Mouse (Mus musculus) G1E-ER4 (cell line): ENCODE data around the gene Actr1a. TPM values are rescaled to one million over a fixed set of nuclear protein-coding genes. Genes with fewer than 3 reads are reported as not detected.

Experiments used
- GATA1 ChIP-seq: IDR thresholded peaks from one replicate; pipeline ENCODE4 v1.8.0; 2012; ENCODE audit warnings: low read length, inconsistent platforms
- polyA plus RNA-seq: library from polyadenylated mRNA; stranded (reverse); fragments of >175 nt; gene quantifications from 2 replicates; pipeline ENCODE4 v1.2.3, GENCODE M21; 2012

Actr1a gene
- polyA plus RNA-seq = 28.6 and 36.4 TPM in 2 replicates

- no peak for TF ChIP-seq GATA1
These were observed at the start of gene Actr1a for GRCm38 (mm10) chr19:46395109-46396009. Gene Actr1a (minus strand): TSS chr19:46395748.

GRCm38 (mm10) chr19:46444209-46444608 lies 48.7 kb upstream of the Actr1a start:
- no peak for TF ChIP-seq GATA1

DNA sequence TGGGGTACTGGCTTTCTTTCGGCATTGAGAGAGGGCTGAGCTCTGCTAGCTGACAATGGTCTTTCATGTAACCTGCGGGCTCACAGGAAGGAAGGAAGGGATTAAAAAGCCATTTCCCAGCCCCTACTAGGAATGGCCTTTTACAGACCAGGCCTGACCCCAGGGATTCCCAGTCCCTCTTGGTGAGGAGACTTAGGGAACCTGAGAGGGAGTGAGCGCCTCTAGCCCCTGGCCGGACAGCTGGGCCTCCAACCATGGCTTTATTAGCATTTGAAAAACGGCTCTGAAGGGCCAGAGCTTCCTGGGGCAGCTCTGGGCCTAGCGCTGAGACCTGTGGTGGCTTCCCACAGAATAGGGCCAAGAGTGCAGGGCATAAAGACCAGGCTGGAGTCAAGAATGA lies 48.0 kb upstream of the Actr1a start:
- TF ChIP-seq GATA1 = no peak

DNA sequence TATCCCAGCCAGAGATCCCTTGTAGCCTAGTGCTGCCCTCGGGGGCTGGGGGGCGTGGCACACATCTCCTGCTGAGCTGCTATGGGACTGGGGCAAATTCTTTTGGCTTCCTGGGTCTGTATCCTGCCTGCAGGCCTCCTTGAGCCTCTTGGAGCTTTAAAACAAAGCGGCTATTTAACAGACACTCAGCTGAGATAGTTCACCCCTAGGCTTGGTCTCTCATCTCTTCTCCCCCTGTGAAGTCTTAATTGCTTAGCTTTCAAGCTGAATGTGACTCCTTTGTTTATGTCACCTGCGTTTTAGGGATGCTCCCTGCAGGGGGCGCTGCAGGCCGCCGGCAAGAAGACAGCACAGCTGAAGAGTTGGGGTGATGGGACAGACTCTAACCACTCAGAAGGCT lies 39.9 kb upstream of the Actr1a start:
- TF ChIP-seq GATA1 = no peak

DNA sequence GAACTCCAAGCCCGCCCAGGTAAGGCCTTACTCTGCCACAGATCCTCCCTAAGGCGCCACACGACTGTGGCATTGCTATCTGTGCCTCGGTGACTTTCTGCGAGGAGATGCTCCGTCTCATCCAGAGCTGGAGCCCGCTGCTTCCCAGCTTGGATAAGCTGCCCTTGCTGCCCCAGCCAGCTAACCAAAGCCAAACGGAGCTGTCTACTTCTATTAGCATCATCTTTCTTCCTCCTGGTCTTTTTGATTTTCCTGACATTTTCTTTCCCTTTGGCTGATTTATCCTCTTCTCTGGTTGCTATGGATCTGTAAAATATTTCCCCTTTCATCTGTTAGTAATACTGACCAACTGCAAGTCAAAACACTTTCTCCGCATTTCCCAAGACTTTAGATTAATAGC lies 39.0 kb upstream of the Actr1a start:
- no peak for TF ChIP-seq GATA1

DNA sequence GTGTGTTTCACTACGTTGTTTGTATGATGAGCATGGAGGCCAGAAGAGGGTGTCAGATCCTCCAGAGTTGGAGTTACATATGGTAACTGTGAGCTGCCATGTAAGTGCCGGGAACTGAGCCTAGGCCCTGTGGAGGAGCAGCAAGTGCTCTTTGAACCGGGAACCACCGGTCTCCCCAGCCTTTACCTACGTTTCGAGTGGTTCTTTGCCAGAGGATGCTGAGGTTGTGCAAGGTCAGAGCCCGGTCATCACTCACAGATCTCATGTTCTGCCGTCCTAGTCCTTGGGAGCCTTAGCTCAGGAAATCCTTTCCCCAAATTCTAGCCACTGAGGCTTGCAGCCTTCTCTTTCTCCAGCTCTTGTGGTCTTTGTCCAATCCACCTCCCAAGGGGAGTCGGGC lies 38.6 kb upstream of the Actr1a start:
- TF ChIP-seq GATA1 = no peak

DNA sequence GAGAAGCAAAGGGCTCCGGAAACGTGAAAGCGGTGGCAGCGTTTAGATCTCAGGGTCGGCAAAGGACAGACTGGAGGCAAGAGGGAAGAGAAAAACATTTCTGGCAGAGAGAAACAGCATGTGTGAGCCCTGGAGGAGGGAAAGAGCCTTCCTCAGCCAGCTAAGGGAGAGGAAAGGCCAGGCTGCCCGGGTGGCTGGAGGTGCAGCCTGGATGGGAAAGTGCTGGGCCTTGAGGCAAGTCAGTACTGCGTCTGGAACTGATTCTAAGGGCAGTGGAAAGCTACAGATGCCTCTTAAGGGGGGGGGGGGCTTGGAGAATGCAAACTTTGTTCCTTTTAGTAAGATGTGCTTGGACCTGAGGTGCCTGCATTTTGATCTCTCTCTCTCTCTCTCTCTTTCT lies 38.2 kb upstream of the Actr1a start:
- TF ChIP-seq GATA1 = no peak

DNA sequence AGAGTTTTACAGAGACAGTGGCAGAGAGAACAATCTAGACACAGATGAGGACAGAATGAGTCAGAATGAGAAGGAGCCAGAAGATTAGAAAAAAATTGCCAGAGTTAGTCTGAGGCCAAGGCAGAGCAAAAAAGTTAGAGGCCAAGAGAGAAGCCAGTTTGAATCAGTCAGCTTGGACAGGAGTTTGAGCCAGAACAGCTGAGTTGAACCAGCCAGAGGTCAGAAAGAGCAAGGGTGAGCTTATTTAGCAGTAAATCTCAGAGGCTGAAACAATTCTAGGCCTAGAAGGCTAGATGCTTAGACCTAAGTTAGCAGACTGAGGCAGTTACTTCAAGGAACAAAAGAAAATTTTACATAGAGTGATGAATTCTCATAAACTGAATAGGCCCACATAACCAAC lies 33.7 kb upstream of the Actr1a start:
- TF ChIP-seq GATA1 = no peak

DNA sequence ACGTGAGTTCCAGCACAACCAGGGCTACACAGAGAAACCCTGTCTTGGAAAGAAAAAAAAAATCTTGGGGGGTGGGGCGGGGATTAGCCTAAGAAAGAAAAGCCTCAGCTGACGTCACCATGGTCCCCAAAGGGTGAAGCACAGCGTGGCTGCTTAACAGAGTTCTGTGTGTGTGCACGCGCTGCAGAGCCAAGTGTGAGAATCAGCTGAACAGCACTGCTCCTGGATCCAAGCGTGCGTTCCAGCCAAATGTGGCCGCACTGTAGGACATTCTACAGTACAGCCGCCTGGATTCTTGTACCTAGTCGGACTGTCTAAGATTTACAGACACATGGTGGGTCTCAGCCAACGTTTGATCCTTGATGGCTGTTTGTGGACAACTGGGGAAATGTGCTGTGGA lies 30.9 kb upstream of the Actr1a start:
- TF ChIP-seq GATA1 = no peak

GRCm38 (mm10) chr19:46425266-46425665 lies 29.7 kb upstream of the Actr1a start:
- TF ChIP-seq GATA1 = no peak

GRCm38 (mm10) chr19:46422384-46423338 lies 27.1 kb upstream of the Actr1a start:
- no peak for TF ChIP-seq GATA1

GRCm38 (mm10) chr19:46420410-46420809 lies 24.9 kb upstream of the Actr1a start:
- TF ChIP-seq GATA1 = no peak

DNA sequence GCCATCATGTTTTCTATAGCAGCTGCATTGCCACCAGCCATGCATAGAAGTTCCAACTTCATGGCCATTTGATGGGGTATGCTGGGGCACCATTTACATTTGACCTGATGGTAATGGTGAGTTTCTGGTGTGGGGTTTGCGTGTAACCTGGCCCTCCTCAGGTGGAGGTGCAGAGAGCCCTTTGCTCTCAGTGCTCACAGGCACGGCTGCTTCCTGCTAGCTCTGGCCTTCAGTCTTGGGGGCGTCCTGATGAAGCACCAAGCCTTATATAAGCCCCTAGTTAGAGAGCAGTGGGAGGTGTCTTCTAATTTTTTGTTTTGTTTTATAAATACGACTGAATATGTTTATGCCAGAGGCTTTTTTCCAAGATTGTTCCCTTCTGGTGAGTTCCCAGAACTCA lies 22.5 kb upstream of the Actr1a start:
- TF ChIP-seq GATA1 = no peak

DNA sequence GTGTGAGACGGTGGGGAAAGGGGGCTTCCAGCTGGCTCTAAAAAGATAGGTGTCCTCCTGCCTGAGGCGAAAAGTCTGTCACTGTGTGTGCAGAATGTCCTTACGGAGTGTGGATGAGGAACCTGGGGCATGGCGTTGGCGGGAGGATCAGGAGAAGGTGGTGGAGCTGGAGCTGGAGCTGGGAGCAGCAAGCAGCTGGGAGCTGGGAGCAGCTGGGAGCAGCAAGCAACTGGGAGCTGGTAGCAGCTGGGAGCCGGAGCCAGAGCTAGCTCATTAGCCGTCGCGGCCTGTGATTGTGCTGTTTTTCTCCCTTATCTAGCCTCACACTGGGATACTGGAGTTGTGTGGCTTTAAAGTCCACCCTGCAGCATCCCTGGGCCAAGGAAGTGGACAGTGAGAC lies 20.7 kb upstream of the Actr1a start:
- TF ChIP-seq GATA1 = no peak

GRCm38 (mm10) chr19:46414486-46414885 lies 18.9 kb upstream of the Actr1a start:
- TF ChIP-seq GATA1 = no peak

DNA sequence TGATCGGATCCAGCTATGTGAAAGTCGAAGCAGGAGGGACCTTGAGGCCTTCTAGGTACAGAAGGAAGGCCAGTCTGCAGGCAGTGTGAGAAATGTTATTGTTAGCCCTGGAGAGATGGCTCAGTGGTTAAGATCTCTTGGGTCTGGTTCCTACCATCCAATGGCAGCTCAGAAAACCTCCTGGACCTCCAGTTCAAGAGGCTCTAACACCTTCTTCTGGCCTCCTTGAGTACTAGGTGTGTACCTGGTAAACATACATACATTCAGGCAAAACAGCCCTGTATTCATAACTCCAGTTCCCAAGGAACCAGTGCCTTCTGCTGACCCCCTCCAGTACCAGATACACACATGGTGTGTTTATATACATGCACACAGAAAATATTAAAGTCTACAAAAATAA lies 18.4 kb upstream of the Actr1a start:
- TF ChIP-seq GATA1 = no peak
